Mouse (Mus musculus) monocyte, adult 2 months (primary cell): ENCODE results near the gene Hsd17b13.
"Not testable (repeated sequence)": the region's sequence is repeated elsewhere in the genome, so short reads cannot be mapped to it uniquely, and the experiment has no call there.

ENCODE experiments used
- DNase-seq, 2 experiments: peaks; one replicate each; pipeline ENCODE4 v3.0.0; 2022; ENCODE audit warnings: low spot score in 2 of 2, low read depth in 1 of 2

Gene Hsd17b13

GRCm38 (mm10) chr5:103977297-103977696 is at the start of gene Hsd17b13:
TSS of gene Hsd17b13 (minus strand) at chr5:103977410.
- no peak for DNase-seq

GRCm38 (mm10) chr5:104025245-104025854 is 48.1 kb upstream of the Hsd17b13 start:
- DNase-seq = no peak

GRCm38 (mm10) chr5:104024762-104025161 is 47.6 kb upstream of the Hsd17b13 start:
- DNase-seq = no peak

- not testable (repeated sequence) for DNase-seq
Observed at GRCm38 (mm10) chr5:104024193-104024592, 47.0 kb upstream of the Hsd17b13 start.

GRCm38 (mm10) chr5:104023289-104024020 is 46.2 kb upstream of the Hsd17b13 start:
- no peak for DNase-seq

- DNase-seq = no peak
Observed at GRCm38 (mm10) chr5:104022558-104022957, 45.3 kb upstream of the Hsd17b13 start.

- peak; percentile 28 to 53 for DNase-seq
Observed at GRCm38 (mm10) chr5:104021597-104022378, 44.6 kb upstream of the Hsd17b13 start, which contains the start of gene Hsd17b11. TSS of gene Hsd17b11 (minus strand) at chr5:104021919.

GRCm38 (mm10) chr5:104011419-104011818 is 34.2 kb upstream of the Hsd17b13 start:
- DNase-seq = no peak

GRCm38 (mm10) chr5:104010261-104010660 is 33.1 kb upstream of the Hsd17b13 start:
- no peak for DNase-seq

GRCm38 (mm10) chr5:104009421-104009820 is 32.2 kb upstream of the Hsd17b13 start:
- no peak for DNase-seq

- no peak for DNase-seq
Observed at GRCm38 (mm10) chr5:104007801-104008200, 30.6 kb upstream of the Hsd17b13 start.

- no peak for DNase-seq
Observed at GRCm38 (mm10) chr5:104006811-104007210, 29.6 kb upstream of the Hsd17b13 start.

GRCm38 (mm10) chr5:104003955-104004354 is 26.7 kb upstream of the Hsd17b13 start:
- no peak for DNase-seq

GRCm38 (mm10) chr5:104003256-104003931 is 26.2 kb upstream of the Hsd17b13 start:
- DNase-seq = no peak

- DNase-seq = no peak
Observed at GRCm38 (mm10) chr5:104002549-104003255, 25.5 kb upstream of the Hsd17b13 start.

- peak; percentile 18 to 62 for DNase-seq
Observed at GRCm38 (mm10) chr5:103999738-104000137, 22.5 kb upstream of the Hsd17b13 start.

- no peak for DNase-seq
Observed at GRCm38 (mm10) chr5:103998739-103999138, 21.5 kb upstream of the Hsd17b13 start.

- DNase-seq = no peak
Observed at GRCm38 (mm10) chr5:103995181-103995580, 18.0 kb upstream of the Hsd17b13 start.

- DNase-seq = no peak
Observed at GRCm38 (mm10) chr5:103994669-103995068, 17.5 kb upstream of the Hsd17b13 start.

GRCm38 (mm10) chr5:103993601-103994000 is 16.4 kb upstream of the Hsd17b13 start:
- DNase-seq = no peak

- no peak for DNase-seq
Observed at GRCm38 (mm10) chr5:103992831-103993230, 15.6 kb upstream of the Hsd17b13 start.
